ENCODE assay signal across 16 mouse cellular contexts in genomic region chr14:62118542-62118953, GRCm38 (mm10).
DNase-seq lines count a peak whose midpoint lies in the region; ATAC-seq and TF ChIP-seq lines count a peak whose summit lies in the region.
"Had no signal": no experiment of that assay in that cellular context is flagged by ENCODE, and none has a peak within 500 bp of the region (broad histone marks: within the 10 kb centered on the region; RNA-seq: fewer than 3 reads in every experiment).

No protein-coding gene starts in this region.

- no peak for TF ChIP-seq CTCF in kidney, postnatal 0 days (IDR thresholded peaks at IDR 0.05; ENCODE audit: low read depth)

- H3K36me3 ChIP-seq in kidney, postnatal 0 days (ENCODE audit: insufficient read depth, low read length): no peaks in the 10 kb centered on the region
- H3K36me3 ChIP-seq in lung, embryonic 16.5 days (ENCODE audit: control insufficient read depth, insufficient read depth, low read length): no peaks in the 10 kb centered on the region
- H3K36me3 ChIP-seq: heart, embryonic 13.5 days; kidney, embryonic 15.5 days; liver, embryonic 12.5 days had no signal

- no peaks in the 10 kb centered on the region for H3K4me1 ChIP-seq in kidney, postnatal 0 days (replicated peaks; ENCODE audit: insufficient read depth, low read length)
- peaks cover 4% of the 10 kb centered on the region; the same call in 1 of the 2 replicates for H3K4me1 ChIP-seq in lung, embryonic 16.5 days (replicated peaks; ENCODE audit: control insufficient read depth, insufficient read depth, low read length)
- H3K4me1 ChIP-seq: heart, embryonic 13.5 days; kidney, embryonic 15.5 days; liver, embryonic 12.5 days had no signal

- H3K27me3 ChIP-seq in kidney, postnatal 0 days (ENCODE audit: insufficient read depth, low read length): no peaks in the 10 kb centered on the region
- H3K27me3 ChIP-seq in lung, embryonic 16.5 days (ENCODE audit: control insufficient read depth, insufficient read depth, low read depth, low read length): no peaks in the 10 kb centered on the region
- H3K27me3 ChIP-seq: heart, embryonic 13.5 days; kidney, embryonic 15.5 days; liver, embryonic 12.5 days had no signal

- no peak overlapping the region for H3K4me3 ChIP-seq in kidney, postnatal 0 days (replicated peaks; ENCODE audit: low read depth, low read length)
- H3K4me3 ChIP-seq in lung, embryonic 16.5 days (ENCODE audit: low read length): no peak overlapping the region
- H3K4me3 ChIP-seq: heart, embryonic 13.5 days; kidney, embryonic 15.5 days; liver, embryonic 12.5 days had no signal

- H3K4me2 ChIP-seq in kidney, postnatal 0 days (ENCODE audit: low read length): no peak overlapping the region
- no peak overlapping the region for H3K4me2 ChIP-seq in lung, embryonic 16.5 days (ENCODE audit: low read depth, low read length)
- H3K4me2 ChIP-seq: heart, embryonic 13.5 days; hindbrain, embryonic 14.5 days; kidney, embryonic 15.5 days; liver, embryonic 12.5 days had no signal

- WGBS in kidney, postnatal 0 days: 31% methylated on average over 2 of the region's 2 CpGs
- WGBS in lung, embryonic 16.5 days: 15% methylated on average over 2 of the region's 2 CpGs

- H3K9ac ChIP-seq in kidney, postnatal 0 days (ENCODE audit: low read depth, low read length): no peak overlapping the region
- H3K9ac ChIP-seq in lung, embryonic 16.5 days (ENCODE audit: low read length): no peak overlapping the region
- H3K9ac ChIP-seq: heart, embryonic 13.5 days; hindbrain, embryonic 14.5 days; kidney, embryonic 15.5 days; liver, embryonic 12.5 days had no signal

- no peak overlapping the region for H3K27ac ChIP-seq in kidney, postnatal 0 days
- H3K27ac ChIP-seq in lung, embryonic 16.5 days (ENCODE audit: low read length): no peak overlapping the region
- H3K27ac ChIP-seq: heart, embryonic 13.5 days; hindbrain, embryonic 14.5 days; kidney, embryonic 15.5 days; liver, embryonic 12.5 days had no signal

- H3K9me3 ChIP-seq in kidney, postnatal 0 days (replicated peaks; ENCODE audit: low read length): no peaks in the 10 kb centered on the region
- H3K9me3 ChIP-seq in lung, embryonic 16.5 days (ENCODE audit: control insufficient read depth, low read length): no peaks in the 10 kb centered on the region
- H3K9me3 ChIP-seq: heart, embryonic 13.5 days; kidney, embryonic 15.5 days; liver, embryonic 12.5 days had no signal

- DNase-seq in kidney, postnatal 0 days (ENCODE audit: low spot score): peak; percentile 42
- no peak for DNase-seq in kidney, adult 9 months
- peak; percentile 60 for DNase-seq in CD4-positive helper T cell, adult 2 months (ENCODE audit: low read depth, low spot score)
- DNase-seq in adrenal gland, adult 2 months: peak; percentile 50
- no peak for DNase-seq in right cerebral cortex, postnatal 14 days
- no peak for DNase-seq in urinary bladder, postnatal 25 days (ENCODE audit: low spot score)
- no peak for DNase-seq in left cerebral cortex, adult 18-20 months (ENCODE audit: low spot score in 2 of 2)
- DNase-seq: cerebellum, postnatal 36 days; gastrocnemius, postnatal 10 days; thymus, postnatal 36 days had no signal

- ATAC-seq in kidney, postnatal 0 days (replicated peaks; ENCODE audit: low FRiP score, low read depth): no peak
- peak; percentile 82 for ATAC-seq in lung, embryonic 16.5 days (ENCODE audit: low read depth)
- ATAC-seq: forebrain, embryonic 16.5 days; liver, embryonic 12.5 days had no signal

Comparison
In these comparisons a context has a peak if more than half of its experiments do, and no peak if none do; other contexts are left out.
1. DNase-seq: peak in kidney, postnatal 0 days (single experiment), CD4-positive helper T cell, adult 2 months (single experiment) and adrenal gland, adult 2 months (single experiment); none in kidney, adult 9 months (single experiment), right cerebral cortex, postnatal 14 days (single experiment), urinary bladder, postnatal 25 days (single experiment) and left cerebral cortex, adult 18-20 months (0 of 2).